Mouse (Mus musculus) liver, embryonic 15.5 days (tissue): ENCODE data around the gene Wnk2. TPM values are rescaled to one million over a fixed set of nuclear protein-coding genes. Genes with fewer than 3 reads are reported as not detected.
A peak's percentile ranks its signal among the peaks of the same experiment; 100 is the strongest.

Source experiments
- ATAC-seq: fragments of 200-750 bp; cut with Nextera tagmentation; 2 replicates; pipeline ENCODE4 v1.8.0; 2017; ENCODE audit warnings: moderate number of reproducible peaks, mild to moderate bottlenecking, moderate library complexity; ENCODE audit not compliant: insufficient read depth
- H3K27ac ChIP-seq: fragments of 300-500 bp; sonication (generic); replicated peaks from 2 replicates; pipeline ENCODE4 v1.5.1; 2015; ENCODE audit warnings: mild to moderate bottlenecking, inconsistent platforms
- H3K27me3 ChIP-seq: fragments of 300-500 bp; sonication (generic); 2 replicates; pipeline ENCODE4 v1.6.1; 2015; ENCODE audit warnings: mild to moderate bottlenecking, inconsistent platforms
- H3K36me3 ChIP-seq: fragments of 300-500 bp; sonication (generic); replicated peaks from 2 replicates; pipeline ENCODE4 v1.6.1; 2015; ENCODE audit warnings: moderate library complexity, mild to moderate bottlenecking, inconsistent platforms
- H3K4me1 ChIP-seq: fragments of 300-500 bp; sonication (generic); replicated peaks from 2 replicates; pipeline ENCODE4 v1.6.1; 2015; ENCODE audit warnings: inconsistent platforms
- H3K4me2 ChIP-seq: fragments of 300-500 bp; sonication (generic); 2 replicates; pipeline ENCODE4 v1.6.1; 2015; ENCODE audit warnings: moderate library complexity, mild to moderate bottlenecking, inconsistent platforms
- H3K4me3 ChIP-seq: fragments of 300-500 bp; sonication (generic); replicated peaks from 2 replicates; pipeline ENCODE4 v1.5.1; 2015; ENCODE audit warnings: mild to moderate bottlenecking, inconsistent platforms
- H3K9ac ChIP-seq: fragments of 300-500 bp; sonication (generic); 2 replicates; pipeline ENCODE4 v1.6.1; 2015; ENCODE audit warnings: moderate library complexity, mild to moderate bottlenecking, inconsistent platforms
- H3K9me3 ChIP-seq: fragments of 300-500 bp; sonication (generic); replicated peaks from 2 replicates; pipeline ENCODE4 v1.6.1; 2016; ENCODE audit warnings: inconsistent platforms
- WGBS: fragments of 180-500 bp; shearing (Covaris S2); methylation state at CpG from one replicate; pipeline ENCODE4 v1.1.7; 2015; ENCODE audit warnings: mixed read lengths; ENCODE audit not compliant: insufficient replicate concordance; 5-methylcytosine and 5-hydroxymethylcytosine counted together
- polyA plus RNA-seq: library from polyadenylated mRNA; unstranded; fragments of >200 nt; fragmentation: Nextera tagmentation; extraction: Ambion mirVana; gene quantifications from 2 replicates; pipeline ENCODE4 v1.2.1, GENCODE M21; 2015

Wnk2 gene
- polyA plus RNA-seq, 1 experiment from 2014 or later: 0.10 TPM

DNA sequence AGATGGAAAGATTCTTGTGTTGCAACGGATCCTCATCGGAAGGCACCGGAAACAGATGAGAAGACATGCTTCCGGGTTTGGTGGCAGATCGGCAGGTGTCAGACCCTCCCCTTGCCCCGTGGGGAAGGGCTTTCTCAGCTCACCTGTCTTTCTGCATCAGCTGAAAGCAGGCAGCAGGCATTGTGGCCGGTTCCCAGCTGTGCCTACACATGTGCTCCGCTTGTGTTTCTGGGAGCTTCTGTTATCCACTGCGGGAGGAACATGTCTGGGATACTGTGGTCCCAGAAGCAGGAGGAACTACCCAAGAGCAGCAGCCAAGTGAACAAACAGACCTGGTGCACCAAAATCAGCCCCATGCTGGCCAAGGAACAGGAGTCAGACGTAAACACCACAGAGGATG lies 27.7 kb upstream of the Wnk2 start:
- Histone ChIP-seq H3K36me3 (no peaks in the 10 kb centered on the region), H3K4me3 (no peak overlapping the region), H3K27me3 (no peaks in the 10 kb centered on the region), H3K27ac (no peak overlapping the region), H3K9ac (no peak overlapping the region), H3K4me2 (no peak overlapping the region), H3K4me1 (peaks cover 6% of the 10 kb centered on the region), H3K9me3 (no peaks in the 10 kb centered on the region)
- 66% methylated on average over 10 of the region's 10 CpGs for WGBS
- ATAC-seq: no peak

DNA sequence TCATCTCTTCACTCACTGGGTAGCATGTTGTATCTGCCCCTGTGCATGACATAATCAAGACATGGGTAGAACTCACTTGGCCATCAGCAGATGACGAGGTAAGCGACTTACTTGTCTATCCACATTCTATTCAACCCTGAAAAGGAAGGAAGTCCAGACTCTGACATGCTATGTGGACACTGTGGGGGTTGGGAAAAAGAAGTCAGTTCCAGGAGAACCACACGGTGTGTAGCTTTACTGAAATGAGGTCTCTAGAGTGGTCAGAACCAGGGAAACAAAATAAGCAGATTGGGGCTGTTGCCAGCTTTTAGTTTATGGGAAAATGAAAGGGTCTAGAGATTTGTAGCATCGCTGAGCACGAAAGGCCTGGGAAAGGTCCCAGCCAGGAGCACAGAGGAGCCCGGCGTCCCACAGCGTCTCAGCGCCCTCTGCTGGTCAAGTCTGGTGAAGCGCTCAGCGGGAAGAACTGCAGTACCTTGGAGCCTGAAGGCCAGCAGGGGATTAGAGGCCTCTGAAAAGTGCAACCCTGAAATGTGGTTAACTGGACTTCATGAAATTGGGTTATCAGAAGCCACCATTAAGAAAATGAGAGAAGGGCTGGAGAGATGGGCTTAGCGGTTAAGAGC lies 25.3 kb upstream of the Wnk2 start:
- no peak overlapping the region for H3K9ac ChIP-seq
- no peaks in the 10 kb centered on the region for H3K4me1 ChIP-seq
- no peaks in the 10 kb centered on the region for H3K36me3 ChIP-seq
- ATAC-seq: peak; percentile 49
- WGBS: 3% methylated on average over 12 of the region's 12 CpGs
- no peaks in the 10 kb centered on the region for H3K9me3 ChIP-seq
- no peaks in the 10 kb centered on the region for H3K27me3 ChIP-seq
- no peak overlapping the region for H3K27ac ChIP-seq
- H3K4me2 ChIP-seq: no peak overlapping the region
- no peak overlapping the region for H3K4me3 ChIP-seq

GRCm38 (mm10) chr13:49172335-49172734 lies 24.5 kb upstream of the Wnk2 start:
- H3K9ac ChIP-seq: no peak overlapping the region
- 71% methylated on average over 7 of the region's 7 CpGs for WGBS
- no peaks in the 10 kb centered on the region for H3K4me1 ChIP-seq
- no peaks in the 10 kb centered on the region for H3K36me3 ChIP-seq
- no peaks in the 10 kb centered on the region for H3K9me3 ChIP-seq
- no peak overlapping the region for H3K4me3 ChIP-seq
- H3K27ac ChIP-seq: no peak overlapping the region
- H3K27me3 ChIP-seq: no peaks in the 10 kb centered on the region
- H3K4me2 ChIP-seq: no peak overlapping the region
- ATAC-seq: no peak

DNA sequence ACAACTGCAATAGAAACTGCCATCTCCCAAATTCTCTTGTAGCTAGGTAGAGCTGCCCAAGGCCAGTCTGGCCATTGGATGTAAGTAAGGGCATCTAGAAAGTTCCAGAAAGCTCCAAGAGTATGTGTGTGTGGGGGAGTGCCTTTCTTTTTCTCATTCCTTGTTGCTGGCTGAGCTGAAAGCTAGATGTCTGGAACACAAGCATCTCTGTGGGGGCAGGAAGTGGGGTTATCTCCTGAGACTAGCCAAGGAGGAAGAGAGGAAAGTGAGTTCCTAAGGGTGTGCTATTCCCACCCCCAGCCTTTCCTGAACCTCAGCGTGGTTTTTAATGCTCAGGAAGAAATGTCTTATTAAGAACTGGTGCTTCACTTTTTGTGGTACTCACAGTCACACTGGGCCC lies 23.9 kb upstream of the Wnk2 start:
- Histone ChIP-seq H3K27me3 (no peaks in the 10 kb centered on the region), H3K4me1 (no peaks in the 10 kb centered on the region), H3K36me3 (no peaks in the 10 kb centered on the region), H3K9ac (no peak overlapping the region), H3K4me2 (no peak overlapping the region), H3K9me3 (no peaks in the 10 kb centered on the region), H3K4me3 (no peak overlapping the region), H3K27ac (no peak overlapping the region)
- ATAC-seq: no peak
- WGBS: 33% methylated on average over 1 of the region's 1 CpGs

DNA sequence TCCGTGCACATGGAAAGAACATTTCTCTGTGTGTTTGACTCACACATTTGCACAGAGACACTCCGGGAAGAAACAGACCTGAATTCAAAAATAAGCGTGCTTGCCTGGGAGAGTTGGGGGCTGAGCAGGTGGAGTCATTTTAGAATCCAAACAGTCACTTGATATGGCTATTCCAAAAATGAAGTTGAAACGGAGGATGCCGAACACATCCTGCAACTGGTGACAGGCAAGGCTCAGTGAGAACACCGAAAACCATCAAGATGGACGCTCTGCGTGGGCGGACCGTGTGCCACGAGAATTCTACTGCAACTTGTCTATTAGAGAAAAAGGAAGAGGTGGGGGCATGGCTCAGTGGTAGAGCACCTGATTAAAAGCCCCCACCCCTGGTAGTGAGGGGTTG lies 22.8 kb upstream of the Wnk2 start:
- H3K4me3 ChIP-seq: no peak overlapping the region
- H3K27ac ChIP-seq: no peak overlapping the region
- H3K27me3 ChIP-seq: no peaks in the 10 kb centered on the region
- WGBS: 75% methylated on average over 11 of the region's 11 CpGs
- H3K4me2 ChIP-seq: no peak overlapping the region
- ATAC-seq: no peak
- H3K9ac ChIP-seq: no peak overlapping the region
- no peaks in the 10 kb centered on the region for H3K9me3 ChIP-seq
- no peaks in the 10 kb centered on the region for H3K4me1 ChIP-seq
- H3K36me3 ChIP-seq: no peaks in the 10 kb centered on the region

DNA sequence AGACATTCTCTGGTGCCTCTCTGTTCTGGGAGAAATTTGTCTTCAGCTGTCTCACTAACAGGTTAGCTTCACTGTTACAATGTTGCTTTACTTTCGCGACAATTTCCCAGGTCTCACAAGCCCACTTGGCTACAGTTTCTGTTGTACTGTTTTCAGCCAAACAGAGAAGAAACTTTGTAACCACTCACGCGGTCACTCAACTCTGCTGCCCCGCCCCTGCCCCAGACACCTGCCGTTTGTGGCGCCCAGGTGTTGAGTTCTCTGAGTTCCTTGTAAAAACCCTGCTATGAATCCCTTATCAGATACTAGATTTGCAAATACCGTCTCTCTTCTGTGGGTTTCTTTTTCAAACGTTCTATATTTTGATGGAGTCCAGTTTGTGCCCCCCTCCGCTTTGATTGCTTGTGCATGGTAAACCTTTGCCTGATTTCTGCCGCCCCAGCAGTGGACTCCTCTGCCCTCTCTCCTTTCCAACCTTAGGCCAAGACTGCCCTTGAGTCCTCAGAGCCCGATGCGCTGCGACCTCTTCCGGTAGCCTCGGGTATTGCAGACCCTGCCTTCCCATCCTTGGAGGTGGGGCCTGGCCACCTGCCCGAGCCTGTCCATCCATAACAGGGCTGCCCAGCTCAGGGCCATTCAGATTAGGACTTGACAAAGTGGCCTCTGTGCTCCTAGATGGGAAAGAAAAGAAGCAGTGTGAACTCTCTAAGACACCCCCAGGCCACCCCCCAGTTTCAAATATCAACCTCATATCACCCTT lies 21.8 kb upstream of the Wnk2 start:
- H3K27me3 ChIP-seq: no peaks in the 10 kb centered on the region
- no peaks in the 10 kb centered on the region for H3K9me3 ChIP-seq
- no peak overlapping the region for H3K4me3 ChIP-seq
- no peak for ATAC-seq
- WGBS: 17% methylated on average over 17 of the region's 17 CpGs
- no peaks in the 10 kb centered on the region for H3K4me1 ChIP-seq
- no peak overlapping the region for H3K4me2 ChIP-seq
- no peak overlapping the region for H3K27ac ChIP-seq
- no peaks in the 10 kb centered on the region for H3K36me3 ChIP-seq
- no peak overlapping the region for H3K9ac ChIP-seq

- H3K9ac ChIP-seq: no peak overlapping the region
- WGBS: 39% methylated on average over 9 of the region's 9 CpGs
Measured at GRCm38 (mm10) chr13:49167081-49167480, 19.3 kb upstream of the Wnk2 start.

GRCm38 (mm10) chr13:49163645-49164044 lies 15.8 kb upstream of the Wnk2 start:
- no peak overlapping the region for H3K27ac ChIP-seq
- H3K27me3 ChIP-seq: 0 out of 2 replicates have a peak, but pooled peaks cover 3% of the 10 kb centered on the region
- ATAC-seq: no peak
- H3K36me3 ChIP-seq: no peaks in the 10 kb centered on the region
- 12% methylated on average over 7 of the region's 7 CpGs for WGBS
- H3K4me1 ChIP-seq: no peaks in the 10 kb centered on the region
- no peak overlapping the region for H3K9ac ChIP-seq
- no peak overlapping the region for H3K4me2 ChIP-seq
- no peaks in the 10 kb centered on the region for H3K9me3 ChIP-seq
- H3K4me3 ChIP-seq: no peak overlapping the region

More at GRCm38 (mm10) chr13:49167081-49167480, 19.3 kb upstream of the Wnk2 start:
- ATAC-seq: no peak
- Histone ChIP-seq H3K4me1 (no peaks in the 10 kb centered on the region), H3K27ac (no peak overlapping the region), H3K4me2 (no peak overlapping the region), H3K9me3 (no peaks in the 10 kb centered on the region), H3K4me3 (no peak overlapping the region), H3K27me3 (no peaks in the 10 kb centered on the region), H3K36me3 (no peaks in the 10 kb centered on the region)

- Histone ChIP-seq H3K9me3 (no peaks in the 10 kb centered on the region), H3K27me3 (0 out of 2 replicates have a peak, but pooled peaks cover 3% of the 10 kb centered on the region), H3K4me2 (no peak overlapping the region), H3K9ac (no peak overlapping the region), H3K4me1 (no peaks in the 10 kb centered on the region), H3K27ac (no peak overlapping the region), H3K4me3 (no peak overlapping the region), H3K36me3 (no peaks in the 10 kb centered on the region)
- no peak for ATAC-seq
- WGBS: 18% methylated on average over 4 of the region's 4 CpGs
Measured at GRCm38 (mm10) chr13:49162722-49163121, 14.9 kb upstream of the Wnk2 start.

- WGBS: 38% methylated on average over 2 of the region's 2 CpGs
- ATAC-seq: no peak
- Histone ChIP-seq H3K36me3 (no peaks in the 10 kb centered on the region), H3K4me3 (no peak overlapping the region), H3K27me3 (0 out of 2 replicates have a peak, but pooled peaks cover 3% of the 10 kb centered on the region), H3K4me2 (no peak overlapping the region), H3K4me1 (no peaks in the 10 kb centered on the region), H3K9me3 (0 out of 2 replicates have a peak, but pooled peaks cover 4% of the 10 kb centered on the region), H3K9ac (no peak overlapping the region), H3K27ac (no peak overlapping the region)
Measured at GRCm38 (mm10) chr13:49161236-49161635, 13.4 kb upstream of the Wnk2 start.

GRCm38 (mm10) chr13:49158040-49158713 lies 10.4 kb upstream of the Wnk2 start:
- H3K27me3 ChIP-seq: peaks cover 8% of the 10 kb centered on the region; the same call in 1 of the 2 replicates
- H3K9ac ChIP-seq: no peak overlapping the region
- no peak overlapping the region for H3K4me3 ChIP-seq
- 59% methylated on average over 10 of the region's 10 CpGs for WGBS
- no peak for ATAC-seq
- no peaks in the 10 kb centered on the region for H3K4me1 ChIP-seq
- H3K36me3 ChIP-seq: no peaks in the 10 kb centered on the region
- H3K27ac ChIP-seq: no peak overlapping the region
- no peak overlapping the region for H3K4me2 ChIP-seq
- H3K9me3 ChIP-seq: 0 out of 2 replicates have a peak, but pooled peaks cover 4% of the 10 kb centered on the region
